Mouse (Mus musculus): ENCODE results near the gene Abca2.

Gene Abca2

GRCm38 (mm10) chr2:25425481-25425880 is 3.0 kb upstream of the Abca2 start:
- no peak for DNase-seq (ENCODE audit: low spot score in 2 of 2)

- peak in 1 of 2 experiments; percentile 47 for DNase-seq (ENCODE audit: low spot score in 2 of 2)
Observed at GRCm38 (mm10) chr2:25426721-25427191, 1.7 kb upstream of the Abca2 start.

- no peak for DNase-seq (ENCODE audit: low spot score in 2 of 2)
Observed at GRCm38 (mm10) chr2:25427256-25427655, 1.2 kb upstream of the Abca2 start.

- no peak for DNase-seq (ENCODE audit: low spot score in 2 of 2)
Observed at GRCm38 (mm10) chr2:25429435-25430180, 1.1 kb downstream of the Abca2 start.

- DNase-seq (ENCODE audit: low spot score in 2 of 2) = no peak
Observed at GRCm38 (mm10) chr2:25430395-25431233, 2.1 kb downstream of the Abca2 start.

GRCm38 (mm10) chr2:25431308-25431855 is 2.9 kb downstream of the Abca2 start:
- DNase-seq (ENCODE audit: low spot score in 2 of 2) = no peak

GRCm38 (mm10) chr2:25432326-25433098 is 4.0 kb downstream of the Abca2 start:
- no peak for DNase-seq (ENCODE audit: low spot score in 2 of 2)

- no peak for DNase-seq (ENCODE audit: low spot score in 2 of 2)
Observed at GRCm38 (mm10) chr2:25433101-25433500, 4.6 kb downstream of the Abca2 start.

GRCm38 (mm10) chr2:25434292-25434691 is 5.8 kb downstream of the Abca2 start:
- DNase-seq (ENCODE audit: low spot score in 2 of 2) = no peak

- DNase-seq (ENCODE audit: low spot score in 2 of 2) = no peak
Observed at GRCm38 (mm10) chr2:25436286-25436820, 7.8 kb downstream of the Abca2 start.

GRCm38 (mm10) chr2:25441067-25441466 is 12.6 kb downstream of the Abca2 start:
- DNase-seq (ENCODE audit: low spot score in 2 of 2) = no peak

- no peak for DNase-seq (ENCODE audit: low spot score in 2 of 2)
Observed at GRCm38 (mm10) chr2:25442682-25443081, 14.2 kb downstream of the Abca2 start.

GRCm38 (mm10) chr2:25450853-25451647 is 22.5 kb downstream of the Abca2 start:
- DNase-seq (ENCODE audit: low spot score in 2 of 2) = no peak

- DNase-seq (ENCODE audit: low spot score in 2 of 2) = no peak
Observed at GRCm38 (mm10) chr2:25452951-25453350, 24.4 kb downstream of the Abca2 start.

- DNase-seq (ENCODE audit: low spot score in 2 of 2) = peak; percentile 35 to 52
Observed at GRCm38 (mm10) chr2:25456205-25456953, 27.9 kb downstream of the Abca2 start, which contains the start of gene Clic3. Clic3 (plus strand) TSS chr2:25456838.

GRCm38 (mm10) chr2:25457022-25457896 is 28.8 kb downstream of the Abca2 start:
- DNase-seq (ENCODE audit: low spot score in 2 of 2) = no peak

- peak; percentile 34 to 73 for DNase-seq (ENCODE audit: low spot score in 2 of 2)
Observed at GRCm38 (mm10) chr2:25458911-25459310, 30.4 kb downstream of the Abca2 start.

GRCm38 (mm10) chr2:25460135-25460534 is 31.6 kb downstream of the Abca2 start:
- DNase-seq (ENCODE audit: low spot score in 2 of 2) = no peak

Measured in urinary bladder, adult 18-20 months (tissue).